ENCODE assay signal across 8 mouse cellular contexts in genomic region chr12:25216792-25217516, GRCm38 (mm10).
DNase-seq lines count a peak whose midpoint lies in the region; ATAC-seq and TF ChIP-seq lines count a peak whose summit lies in the region.

No protein-coding gene starts in this region.

- peaks cover 0 to 9% of the 10 kb centered on the region in 2 experiments; a peak in 3 of 4 replicates for H3K4me1 ChIP-seq in MEL (ENCODE audit: control insufficient read depth in 1 of 2, insufficient read depth in 2 of 2, low read length in 2 of 2)
- peaks cover 18% of the 10 kb centered on the region for H3K4me1 ChIP-seq in midbrain, embryonic 13.5 days (replicated peaks)

- no peaks in the 10 kb centered on the region for H3K9me3 ChIP-seq in MEL (replicated peaks; ENCODE audit: insufficient read depth, low read length)
- H3K9me3 ChIP-seq in midbrain, embryonic 13.5 days: no peaks in the 10 kb centered on the region

- H3K27ac ChIP-seq in MEL (ENCODE audit: control insufficient read depth, low read depth, low read length): no peak overlapping the region
- no peak overlapping the region for H3K27ac ChIP-seq in midbrain, embryonic 13.5 days

- peak; percentile 74 for DNase-seq in MEL (ENCODE audit: low read depth, low spot score)
- peak; percentile 71 to 83 for DNase-seq in kidney, postnatal 4 days
- DNase-seq in left cerebral cortex, postnatal 10 days (ENCODE audit: extremely low spot score in 1 of 2, low spot score in 2 of 2): no peak
- no peak for DNase-seq in ovary, postnatal 10 days (ENCODE audit: low spot score)
- DNase-seq in thymus, postnatal 10 days (ENCODE audit: low spot score in 2 of 2): no peak
- DNase-seq in heart, postnatal 25 days (ENCODE audit: low spot score): no peak

- no peak overlapping the region for H3K4me3 ChIP-seq in MEL (ENCODE audit: control insufficient read depth in 1 of 2, insufficient read depth in 1 of 2, low read depth in 2 of 2, low read length in 2 of 2)
- H3K4me3 ChIP-seq in midbrain, embryonic 13.5 days (replicated peaks): no peak overlapping the region

- no peak overlapping the region for H3K9ac ChIP-seq in MEL (ENCODE audit: control insufficient read depth, low read depth, low read length, poor library complexity, severe bottlenecking)
- H3K9ac ChIP-seq in midbrain, embryonic 13.5 days (replicated peaks): no peak overlapping the region

- TF ChIP-seq EP300 in MEL (IDR thresholded peaks at IDR 0.05; ENCODE audit: low read depth in 1 of 2, low read length in 2 of 2): peak; percentile 48 to 54; a peak in 3 of 4 replicates

- TF ChIP-seq RAD21 in MEL (IDR thresholded peaks at IDR 0.05; ENCODE audit: low read depth, low read length): no peak

- 22% methylated on average over 5 of the region's 5 CpGs for WGBS in midbrain, embryonic 13.5 days

- TF ChIP-seq POLR2A in MEL (IDR thresholded peaks at IDR 0.05; ENCODE audit: control insufficient read depth in 1 of 2, insufficient read depth in 1 of 2, low read depth in 1 of 2, low read length in 2 of 2, poor library complexity in 1 of 2): no peak

- no peaks in the 10 kb centered on the region for H3K27me3 ChIP-seq in MEL (ENCODE audit: control insufficient read depth in 1 of 2, insufficient read depth in 2 of 2, low read length in 2 of 2)
- 0 out of 2 replicates have a peak, but pooled peaks cover 8% of the 10 kb centered on the region for H3K27me3 ChIP-seq in midbrain, embryonic 13.5 days

- TF ChIP-seq CTCF in MEL (IDR thresholded peaks at IDR 0.05 in 2 of 3, conservative IDR thresholded peaks at IDR 0.05 in 1 of 3; ENCODE audit: control insufficient read depth in 1 of 3, insufficient read depth in 1 of 3, low read depth in 2 of 3, low read length in 3 of 3, poor library complexity in 1 of 3, severe bottlenecking in 1 of 3): no peak

- peak; percentile 69 for ATAC-seq in granulocyte monocyte progenitor cell, adult 5-6 weeks (replicated peaks; ENCODE audit: poor library complexity, severe bottlenecking)
- ATAC-seq in midbrain, embryonic 13.5 days: peak; percentile 46; the same call in 1 of the 2 replicates

- no peak overlapping the region for H3K4me2 ChIP-seq in midbrain, embryonic 13.5 days (replicated peaks)

- intact Hi-C loops in left cerebral cortex, postnatal 10 days (cut with DNase I): no loop called here
- intact Hi-C loops in heart, postnatal 25 days (cut with DNase I): no loop called here

- H3K79me2 ChIP-seq in MEL (ENCODE audit: control insufficient read depth, insufficient read depth, low read length, poor library complexity): no peaks in the 10 kb centered on the region

- no peaks in the 10 kb centered on the region for H3K36me3 ChIP-seq in MEL (ENCODE audit: control insufficient read depth in 1 of 2, insufficient read depth in 2 of 2, low read length in 2 of 2)
- no peaks in the 10 kb centered on the region for H3K36me3 ChIP-seq in midbrain, embryonic 13.5 days

TF ChIP-seq in MEL, 35 proteins besides CTCF, POLR2A, EP300 and RAD21:
- no peak for TF ChIP-seq SIN3A (IDR thresholded peaks at IDR 0.05; ENCODE audit: low read length)
- TF ChIP-seq ETS1 (IDR thresholded peaks at IDR 0.05; ENCODE audit: low read depth, low read length): peak; percentile 56
- no peak for TF ChIP-seq TAL1 (IDR thresholded peaks at IDR 0.05; ENCODE audit: low read length)
- TF ChIP-seq ELF1 (IDR thresholded peaks at IDR 0.05; ENCODE audit: low read depth, low read length): peak; percentile 72
- peak; percentile 36; the same call in 1 of the 2 replicates for TF ChIP-seq TCF12 (IDR thresholded peaks at IDR 0.05; ENCODE audit: low read depth, low read length)

Comparison
In these comparisons a context has a peak if more than half of its experiments do, and no peak if none do; other contexts are left out.
1. DNase-seq: peak in MEL (single experiment) and kidney, postnatal 4 days (2 of 2); none in left cerebral cortex, postnatal 10 days (0 of 2), ovary, postnatal 10 days (single experiment), thymus, postnatal 10 days (0 of 2) and heart, postnatal 25 days (single experiment).